In the genomic region with DNA sequence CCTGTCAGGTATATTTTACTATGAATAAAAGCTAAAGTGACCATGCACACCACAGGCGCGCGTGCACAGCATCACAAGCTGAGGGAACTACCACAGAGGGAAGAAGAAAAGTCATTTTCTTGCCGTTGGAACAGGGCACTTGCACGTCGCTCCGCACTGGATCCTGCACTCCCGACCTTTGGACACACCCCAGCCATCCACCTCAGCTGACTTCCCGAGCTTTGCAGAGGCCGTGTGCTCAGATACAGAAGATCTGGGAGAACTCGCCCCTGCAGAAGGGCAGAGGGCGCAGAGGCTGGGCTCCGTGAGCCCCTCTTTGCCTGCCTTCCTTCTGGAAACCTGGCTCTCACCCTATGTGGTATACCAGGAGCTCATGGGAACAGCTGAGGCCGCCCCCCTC, we compare ENCODE assay signal across 19 mouse cellular contexts.
DNase-seq lines count a peak whose midpoint lies in the region; ATAC-seq and TF ChIP-seq lines count a peak whose summit lies in the region.
"Had no signal": no experiment of that assay in that cellular context is flagged by ENCODE, and none has a peak within 500 bp of the region (broad histone marks: within the 10 kb centered on the region; RNA-seq: fewer than 3 reads in every experiment).

No protein-coding gene starts in this region.

- H3K27me3 ChIP-seq in liver, embryonic 11.5 days (replicated peaks; ENCODE audit: control insufficient read depth, insufficient read depth, low read length): no peaks in the 10 kb centered on the region
- no peaks in the 10 kb centered on the region for H3K27me3 ChIP-seq in kidney, adult 2 months (replicated peaks; ENCODE audit: control insufficient read depth, insufficient read depth, low read length)
- H3K27me3 ChIP-seq: CH12.LX; embryonic facial prominence, embryonic 15.5 days; heart, embryonic 15.5 days; limb, embryonic 15.5 days; neural tube, embryonic 13.5 days had no signal

- TF ChIP-seq CTCF in kidney, adult 2 months (conservative IDR thresholded peaks at IDR 0.05; ENCODE audit: insufficient read depth, insufficient read length, low read depth, low read length): no peak

- WGBS in liver, embryonic 11.5 days: 70% methylated on average over 14 of the region's 14 CpGs
- WGBS in kidney, adult 2 months: 65% methylated on average over 14 of the region's 14 CpGs

- no peak overlapping the region for H3K4me2 ChIP-seq in liver, embryonic 11.5 days
- H3K4me2 ChIP-seq: embryonic facial prominence, embryonic 15.5 days; heart, embryonic 15.5 days; limb, embryonic 15.5 days; lung, embryonic 14.5 days; midbrain, embryonic 11.5 days; neural tube, embryonic 13.5 days had no signal

- H3K36me3 ChIP-seq in liver, embryonic 11.5 days (ENCODE audit: control insufficient read depth, insufficient read depth, low read length): no peaks in the 10 kb centered on the region
- H3K36me3 ChIP-seq in kidney, adult 2 months (ENCODE audit: control insufficient read depth, insufficient read depth, low read length): no peaks in the 10 kb centered on the region
- H3K36me3 ChIP-seq: embryonic facial prominence, embryonic 15.5 days; heart, embryonic 15.5 days; limb, embryonic 15.5 days; neural tube, embryonic 13.5 days had no signal

- H3K27ac ChIP-seq in liver, embryonic 11.5 days (ENCODE audit: low read depth, low read length): no peak overlapping the region
- H3K27ac ChIP-seq in kidney, adult 2 months (ENCODE audit: insufficient read depth, low read depth, low read length): no peak overlapping the region
- H3K27ac ChIP-seq: embryonic facial prominence, embryonic 15.5 days; heart, embryonic 15.5 days; macrophage had no signal

- DNase-seq in liver, embryonic 11.5 days (ENCODE audit: low spot score): no peak
- DNase-seq in liver: no peak
- peak; percentile 68 for DNase-seq in kidney, adult 2 months
- DNase-seq in kidney, postnatal 36 days: peak; percentile 53 to 69
- DNase-seq in spleen, adult 12 weeks (ENCODE audit: low spot score): no peak
- no peak for DNase-seq in right cerebral cortex, postnatal 10 days (ENCODE audit: low spot score in 2 of 2)
- DNase-seq: adrenal gland, postnatal 25 days; cerebellum, adult 8-10 months; gastrocnemius, postnatal 10 days; heart, adult 18-20 months; lung, embryonic 14.5 days had no signal

- TF ChIP-seq POLR2A in kidney, adult 2 months (IDR thresholded peaks at IDR 0.05; ENCODE audit: low read depth, low read length): no peak

- H3K9ac ChIP-seq in liver, embryonic 11.5 days (ENCODE audit: low read depth, low read length): no peak overlapping the region
- H3K9ac ChIP-seq: embryonic facial prominence, embryonic 15.5 days; heart, embryonic 15.5 days; limb, embryonic 15.5 days; lung, embryonic 14.5 days had no signal

- H3K4me1 ChIP-seq in liver, embryonic 11.5 days (replicated peaks; ENCODE audit: control insufficient read depth, insufficient read depth, low read length): no peaks in the 10 kb centered on the region; the same call in 1 of the 2 replicates
- H3K4me1 ChIP-seq in kidney, adult 2 months (ENCODE audit: control insufficient read depth, insufficient read depth, low read length): peaks cover 5% of the 10 kb centered on the region; the same call in 1 of the 2 replicates
- H3K4me1 ChIP-seq: heart, embryonic 15.5 days had no signal

- no peaks in the 10 kb centered on the region for H3K9me3 ChIP-seq in liver, embryonic 11.5 days (ENCODE audit: control insufficient read depth, low read length)
- H3K9me3 ChIP-seq: embryonic facial prominence, embryonic 15.5 days; heart, embryonic 15.5 days; limb, embryonic 15.5 days; neural tube, embryonic 13.5 days had no signal

- 0 out of 2 replicates have a peak, but pooled peaks have one; percentile 18 for ATAC-seq in liver, embryonic 11.5 days (replicated peaks; ENCODE audit: low FRiP score)
- ATAC-seq in erythroblast, adult 5-6 weeks (replicated peaks; ENCODE audit: low FRiP score, poor library complexity, severe bottlenecking): no peak

- H3K4me3 ChIP-seq in liver, embryonic 11.5 days (ENCODE audit: low read depth, low read length): no peak overlapping the region
- H3K4me3 ChIP-seq in kidney, adult 2 months (ENCODE audit: insufficient read depth, low read depth, low read length): no peak overlapping the region
- H3K4me3 ChIP-seq: embryonic facial prominence, embryonic 15.5 days; heart, embryonic 15.5 days; limb, embryonic 15.5 days; neural tube, embryonic 13.5 days had no signal

Comparison
In these comparisons a context has a peak if more than half of its experiments do, and no peak if none do; other contexts are left out.
1. DNase-seq: peak in kidney, adult 2 months (single experiment) and kidney, postnatal 36 days (2 of 2); none in liver, embryonic 11.5 days (single experiment), liver (single experiment), spleen, adult 12 weeks (single experiment) and right cerebral cortex, postnatal 10 days (0 of 2).